Mouse (Mus musculus) stomach, postnatal 0 days (tissue): ENCODE measurements at regions not wholly inside any gene's neighbourhood (a gene's known extent, or its start where the extent isn't known, plus 50 kb on each side); places are given as distances from the start of the nearest gene placed in this dataset.

ENCODE experiments used
- ATAC-seq: fragments of 200-750 bp; cut with Nextera tagmentation; 2 replicates; pipeline ENCODE4 v1.8.0; 2017; ENCODE audit not compliant: low FRiP score, low TSS enrichment
- DNase-seq: peaks from one replicate; pipeline ENCODE4 v3.0.0-alpha.2; 2016; ENCODE audit warnings: low spot score
- H3K27ac ChIP-seq: fragments of 300-500 bp; sonication (generic); replicated peaks from 2 replicates; pipeline ENCODE4 v1.5.1; 2014; ENCODE audit warnings: mild to moderate bottlenecking, control low read depth
- H3K27me3 ChIP-seq: fragments of 300-500 bp; sonication (generic); 2 replicates; pipeline ENCODE4 v1.6.1; 2014; ENCODE audit warnings: low read length; ENCODE audit not compliant: control insufficient read depth, insufficient read depth
- H3K36me3 ChIP-seq: fragments of 300-500 bp; sonication (generic); 2 replicates; pipeline ENCODE4 v1.6.1; 2014; ENCODE audit warnings: low read length, mixed read lengths; ENCODE audit not compliant: control insufficient read depth, insufficient read depth
- H3K4me1 ChIP-seq: fragments of 300-500 bp; sonication (generic); replicated peaks from 2 replicates; pipeline ENCODE4 v1.6.1; 2014; ENCODE audit warnings: antibody characterized with exemption; ENCODE audit not compliant: control insufficient read depth, insufficient read depth
- H3K4me2 ChIP-seq: fragments of 300-500 bp; sonication (generic); replicated peaks from 2 replicates; pipeline ENCODE4 v1.6.1; 2014; ENCODE audit warnings: low read depth, mild to moderate bottlenecking, control low read depth, moderate library complexity
- H3K4me3 ChIP-seq: fragments of 300-500 bp; sonication (generic); 2 replicates; pipeline ENCODE4 v1.5.1; 2014; ENCODE audit warnings: low read depth, low read length, control low read depth
- H3K9ac ChIP-seq: fragments of 300-500 bp; sonication (generic); 2 replicates; pipeline ENCODE4 v1.6.1; 2014; ENCODE audit warnings: mild to moderate bottlenecking, low read length, control low read depth, mixed read lengths
- H3K9me3 ChIP-seq: fragments of 300-500 bp; sonication (generic); 2 replicates; pipeline ENCODE4 v1.6.1; 2016; ENCODE audit warnings: low read length; ENCODE audit not compliant: control insufficient read depth
- CTCF ChIP-seq: IDR thresholded peaks from 2 replicates; pipeline ENCODE4 v1.5.1; 2016; ENCODE audit warnings: antibody characterized with exemption, low read depth, mild to moderate bottlenecking, moderate library complexity
- EP300 ChIP-seq: optimal IDR thresholded peaks from 2 replicates; pipeline ENCODE3; 2016; ENCODE audit warnings: antibody characterized with exemption
- WGBS: fragments of 180-500 bp; shearing (Covaris S2); extraction: QIAGEN DNeasy Blood & Tissue Kit; methylation state at CpG from one replicate; pipeline ENCODE4 v1.1.7; 2014; 5-methylcytosine and 5-hydroxymethylcytosine counted together

- no peaks in the 10 kb centered on the region for H3K9me3 ChIP-seq
- H3K4me2 ChIP-seq = no peak overlapping the region
- no peak for ATAC-seq
- H3K27ac ChIP-seq = no peak overlapping the region
- no peak for DNase-seq
- no peak overlapping the region for H3K4me3 ChIP-seq
- no peak for TF ChIP-seq EP300
- TF ChIP-seq CTCF = peak; percentile 64
- H3K4me1 ChIP-seq = no peaks in the 10 kb centered on the region
- H3K27me3 ChIP-seq = no peaks in the 10 kb centered on the region
- H3K9ac ChIP-seq = no peak overlapping the region
- no peaks in the 10 kb centered on the region for H3K36me3 ChIP-seq
Observed at GRCm38 (mm10) chr2:10919955-10920354, 252.0 kb upstream of the Prkcq start.

GRCm38 (mm10) chr2:10920686-10921485, 251.0 kb upstream of the Prkcq start:
- ATAC-seq (no peak), DNase-seq (no peak)
- H3K9ac ChIP-seq = no peak overlapping the region
- H3K27me3 ChIP-seq = no peaks in the 10 kb centered on the region
- TF ChIP-seq CTCF (no peak), EP300 (no peak)
- no peaks in the 10 kb centered on the region for H3K4me1 ChIP-seq
- no peak overlapping the region for H3K27ac ChIP-seq
- WGBS = 66% methylated on average over 8 of the region's 8 CpGs
- H3K4me2 ChIP-seq = no peak overlapping the region
- H3K9me3 ChIP-seq = no peaks in the 10 kb centered on the region
- no peaks in the 10 kb centered on the region for H3K36me3 ChIP-seq
- no peak overlapping the region for H3K4me3 ChIP-seq

DNA sequence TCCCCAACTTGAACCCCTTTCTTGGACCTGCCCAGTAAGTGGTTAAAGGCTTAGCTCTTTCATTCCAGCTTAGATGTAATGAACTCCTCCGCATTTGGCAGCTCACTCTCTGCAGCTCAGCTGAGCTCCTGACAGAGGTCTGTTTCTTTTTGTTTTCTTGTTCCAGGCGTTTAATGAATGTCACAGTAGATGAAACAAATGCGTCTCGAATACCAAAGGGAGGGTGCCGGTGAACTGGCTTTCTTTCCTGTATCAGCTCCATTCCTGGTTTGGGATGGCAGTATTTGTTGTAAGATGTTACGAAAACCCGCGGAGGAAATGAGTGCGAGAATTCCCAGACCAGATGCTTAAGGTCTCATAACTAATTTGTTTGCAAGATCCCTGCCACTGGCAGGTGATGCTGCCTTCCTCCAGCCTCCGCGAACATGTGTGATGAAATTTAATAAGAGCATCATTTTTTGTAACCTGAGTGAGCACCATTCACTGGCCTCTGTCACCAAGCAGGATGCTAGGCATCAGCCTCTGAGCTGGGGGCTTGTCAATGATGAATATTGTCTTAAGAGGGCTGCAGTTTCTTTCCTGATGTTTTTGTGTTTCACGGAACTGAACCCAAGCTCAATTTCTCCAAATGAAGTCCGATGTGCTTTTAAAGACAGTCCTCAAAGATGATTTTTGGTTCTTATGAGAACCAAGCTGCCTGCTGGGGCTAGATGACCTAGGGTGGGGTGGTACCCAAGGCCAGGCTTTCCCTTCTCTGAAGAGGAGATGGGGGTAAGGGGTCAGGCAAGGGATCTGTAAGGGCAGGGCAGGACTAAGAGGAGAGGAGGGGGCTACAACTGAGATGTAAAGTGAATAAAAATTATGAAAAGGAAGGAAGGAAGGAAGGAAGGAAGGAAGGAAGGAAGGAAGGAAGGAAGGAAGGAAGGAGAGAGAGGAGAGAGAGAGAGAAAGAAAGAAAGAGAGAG, 250.1 kb upstream of the Prkcq start:
- H3K9ac ChIP-seq = no peak overlapping the region
- DNase-seq (no peak), ATAC-seq (no peak)
- no peak overlapping the region for H3K27ac ChIP-seq
- TF ChIP-seq EP300 (no peak), CTCF (no peak)
- no peak overlapping the region for H3K4me2 ChIP-seq
- no peaks in the 10 kb centered on the region for H3K36me3 ChIP-seq
- 31% methylated on average over 13 of the region's 13 CpGs for WGBS
- H3K27me3 ChIP-seq = no peaks in the 10 kb centered on the region
- no peaks in the 10 kb centered on the region for H3K4me1 ChIP-seq
- no peaks in the 10 kb centered on the region for H3K9me3 ChIP-seq
- H3K4me3 ChIP-seq = no peak overlapping the region

DNA sequence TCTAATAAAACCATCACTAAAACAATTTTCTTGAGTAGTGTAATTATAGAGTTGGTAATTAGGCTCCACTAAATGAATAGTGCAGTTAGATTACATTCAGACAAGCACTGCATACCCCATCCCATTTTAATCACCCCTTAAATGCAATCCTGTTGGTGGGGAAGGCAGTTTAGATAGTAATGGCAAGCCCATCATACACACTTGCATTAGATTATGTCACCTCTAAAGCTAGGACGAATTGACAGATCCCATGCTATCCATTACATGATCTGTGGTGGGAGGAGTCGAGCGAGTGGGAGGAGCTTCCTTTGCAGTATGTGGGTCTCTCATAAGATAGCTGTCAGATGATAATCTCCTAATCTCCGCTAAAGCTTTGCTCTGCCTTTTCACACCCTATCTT, 247.9 kb upstream of the Prkcq start:
- no peaks in the 10 kb centered on the region for H3K4me1 ChIP-seq
- DNase-seq (no peak), ATAC-seq (no peak)
- no peaks in the 10 kb centered on the region for H3K27me3 ChIP-seq
- H3K36me3 ChIP-seq = no peaks in the 10 kb centered on the region
- no peak overlapping the region for H3K27ac ChIP-seq
- no peak overlapping the region for H3K4me3 ChIP-seq
- TF ChIP-seq CTCF (no peak), EP300 (no peak)
- H3K9ac ChIP-seq = no peak overlapping the region
- no peaks in the 10 kb centered on the region for H3K9me3 ChIP-seq
- 70% methylated on average over 4 of the region's 4 CpGs for WGBS
- H3K4me2 ChIP-seq = no peak overlapping the region

GRCm38 (mm10) chr2:10925361-10925760, 246.5 kb upstream of the Prkcq start:
- Histone ChIP-seq H3K9me3 (no peaks in the 10 kb centered on the region), H3K4me1 (no peaks in the 10 kb centered on the region), H3K27ac (no peak overlapping the region), H3K4me2 (no peak overlapping the region), H3K4me3 (no peak overlapping the region), H3K9ac (no peak overlapping the region), H3K27me3 (no peaks in the 10 kb centered on the region), H3K36me3 (no peaks in the 10 kb centered on the region)
- WGBS = 58% methylated on average over 7 of the region's 7 CpGs
- TF ChIP-seq EP300 (no peak), CTCF (no peak)
- DNase-seq (no peak), ATAC-seq (no peak)

DNA sequence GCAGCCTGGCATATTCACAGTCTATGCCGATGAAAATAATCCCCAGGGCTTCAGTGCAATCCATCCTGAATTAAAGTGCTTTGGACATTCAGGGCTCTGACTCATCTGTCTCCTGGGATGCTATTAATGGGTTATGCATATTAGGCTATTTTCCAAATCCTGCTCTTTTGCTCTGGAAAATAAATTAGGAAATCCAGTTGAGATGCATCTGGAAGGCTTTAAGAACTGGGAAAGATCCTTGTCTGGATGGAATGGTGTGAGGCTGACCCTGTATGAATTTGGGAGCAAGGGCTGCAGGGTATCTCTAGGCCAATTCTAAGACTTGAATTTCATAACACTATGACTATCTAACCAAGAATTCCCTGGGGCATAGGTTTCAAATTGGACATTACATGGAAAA, 234.5 kb upstream of the Prkcq start:
- no peaks in the 10 kb centered on the region for H3K36me3 ChIP-seq
- ATAC-seq = no peak
- H3K4me1 ChIP-seq = no peaks in the 10 kb centered on the region
- no peaks in the 10 kb centered on the region for H3K27me3 ChIP-seq
- H3K4me3 ChIP-seq = no peak overlapping the region
- no peak overlapping the region for H3K9ac ChIP-seq
- no peak overlapping the region for H3K27ac ChIP-seq
- no peak for DNase-seq
- 39% methylated on average over 1 of the region's 1 CpGs for WGBS
- no peaks in the 10 kb centered on the region for H3K9me3 ChIP-seq
- TF ChIP-seq CTCF (no peak), EP300 (no peak)
- no peak overlapping the region for H3K4me2 ChIP-seq
